Mouse (Mus musculus) adrenal gland, adult (tissue): Measurements from ENCODE around the gene Slc35f3.

Source experiments
- DNase-seq, 2 experiments: peaks; one replicate each; pipeline ENCODE4 v3.0.0; 2022 to 2023; ENCODE audit warnings: low spot score in 1 of 2; ENCODE audit not compliant: inconsistent age in 2 of 2

Gene Slc35f3

GRCm38 (mm10) chr8:126395917-126396316 is 97.6 kb downstream of the Slc35f3 start:
- no peak for DNase-seq

DNA sequence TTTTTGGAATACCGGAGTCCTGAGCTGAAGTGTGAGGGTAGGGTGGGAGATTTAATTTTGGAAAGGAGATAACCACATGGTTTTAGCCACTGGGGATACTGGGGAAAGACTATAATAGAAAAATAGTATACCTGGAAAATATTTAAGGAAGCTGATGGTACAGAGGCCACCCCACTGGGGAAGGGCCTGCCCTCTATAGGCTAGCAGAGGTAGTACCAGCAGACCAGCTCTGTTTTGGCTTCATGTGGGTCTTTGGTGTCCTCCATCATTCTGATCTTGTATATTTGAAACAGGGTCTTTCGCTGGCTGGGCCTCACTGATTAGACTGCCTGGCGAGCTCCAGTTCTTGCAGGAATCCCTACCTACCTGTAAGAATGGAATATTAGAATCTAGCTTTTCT is 100.0 kb downstream of the Slc35f3 start:
- peak in 1 of 2 experiments; percentile 44 for DNase-seq

DNA sequence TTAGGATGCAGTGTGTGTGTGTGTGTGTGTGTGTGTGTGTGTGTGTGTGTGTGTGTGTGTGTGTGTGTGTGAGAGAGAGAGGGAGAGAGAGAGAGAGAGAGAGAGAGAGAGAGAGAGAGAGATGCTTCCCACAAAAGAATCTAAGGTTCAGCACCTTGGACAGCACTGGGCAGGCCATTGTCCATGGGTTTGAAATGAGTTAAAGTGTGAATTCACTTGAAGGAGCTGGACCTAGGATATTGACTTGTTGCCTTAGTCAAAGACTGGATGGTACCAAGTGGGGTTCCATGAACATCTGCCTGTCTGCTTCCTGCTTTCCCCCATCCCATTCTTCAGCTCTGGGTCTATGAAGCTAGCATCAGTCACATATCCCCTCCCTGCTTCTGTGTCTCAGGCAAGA is 106.2 kb downstream of the Slc35f3 start:
- peak in 1 of 2 experiments; percentile 32 for DNase-seq

DNA sequence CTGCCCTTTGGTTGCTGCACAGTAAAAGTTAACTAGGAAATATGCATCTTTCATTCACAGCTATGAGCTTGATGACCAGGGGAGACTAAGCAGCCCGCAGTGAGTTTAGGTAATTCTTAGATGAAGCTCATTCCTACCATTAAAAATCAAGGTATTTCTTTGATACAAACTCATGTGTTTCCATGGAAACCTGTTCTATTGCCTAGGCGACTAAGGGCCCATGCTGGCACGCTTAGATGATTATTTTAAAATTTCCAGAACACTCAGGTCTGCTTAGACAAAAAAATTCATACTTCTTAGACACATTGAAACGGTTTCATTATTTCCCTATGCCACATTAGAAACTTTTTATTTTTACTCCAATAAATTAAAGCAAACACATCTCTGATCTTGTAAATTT is 106.7 kb downstream of the Slc35f3 start:
- no peak for DNase-seq

GRCm38 (mm10) chr8:126420834-126421233 is 122.5 kb downstream of the Slc35f3 start:
- DNase-seq = no peak

DNA sequence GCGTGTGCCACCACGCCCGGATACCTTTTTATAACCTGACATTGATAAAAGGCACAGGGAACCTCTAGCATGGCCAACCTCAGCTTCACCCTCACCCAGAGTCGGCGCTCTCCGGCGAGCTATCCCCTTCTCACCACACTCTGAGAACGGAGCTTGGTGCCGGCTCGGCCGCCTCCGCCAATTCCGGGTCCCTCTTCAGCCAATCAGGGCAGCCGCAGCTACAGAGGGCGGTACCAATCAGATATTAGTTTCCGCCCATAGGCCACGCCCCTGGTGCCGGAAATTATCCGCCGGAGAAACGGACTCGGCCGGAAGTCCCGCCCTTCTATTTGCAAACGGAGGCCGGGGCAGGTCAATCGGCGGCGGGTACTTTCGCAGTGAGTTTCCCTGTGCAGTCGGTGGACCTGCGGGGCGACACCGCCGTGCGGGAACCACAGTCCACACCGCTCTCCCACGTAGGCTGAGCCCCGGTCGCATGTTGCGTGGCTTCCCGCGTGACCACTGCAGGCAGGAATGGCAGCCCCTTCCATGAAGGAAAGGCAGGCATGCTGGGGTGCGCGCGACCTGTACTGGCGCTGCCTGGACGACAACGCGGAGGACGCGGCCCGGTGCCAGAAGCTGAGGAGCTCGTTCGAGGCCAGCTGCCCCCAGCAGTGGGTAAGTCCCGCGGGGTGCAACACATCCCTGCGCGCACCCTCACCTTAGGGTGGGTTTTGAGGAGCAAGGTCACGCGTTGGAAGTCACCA is 124.0 kb downstream of the Slc35f3 start, which contains the start of gene Coa6:
Gene Coa6, plus strand, starts transcription at position 342 of the 746 bp plus-strand sequence.
- peak; percentile 98 to 99 for DNase-seq

- DNase-seq = no peak
Measured at GRCm38 (mm10) chr8:126422920-126423300, 124.6 kb downstream of the Slc35f3 start.

DNA sequence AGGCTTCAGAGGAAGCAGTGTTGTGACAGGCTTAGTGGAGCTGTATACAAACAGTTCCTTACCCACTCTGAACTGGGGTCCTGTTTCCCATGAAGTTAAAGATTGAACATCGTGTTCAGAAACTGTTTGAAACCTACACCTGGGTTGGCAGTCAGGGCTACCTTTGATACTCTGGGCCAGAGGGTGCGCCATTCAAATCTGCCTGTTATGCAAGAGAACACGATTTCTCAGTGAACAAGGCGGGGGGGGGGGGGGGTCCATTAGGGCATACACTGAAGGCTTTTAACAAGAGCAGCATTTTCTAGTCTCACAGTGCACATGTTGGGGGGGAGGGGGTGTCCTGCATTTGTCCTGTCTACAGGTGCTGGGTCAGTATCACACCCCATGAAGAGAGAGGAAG is 125.8 kb downstream of the Slc35f3 start:
- no peak for DNase-seq

- DNase-seq = no peak
Measured at GRCm38 (mm10) chr8:126424946-126425345, 126.6 kb downstream of the Slc35f3 start.

- no peak for DNase-seq
Measured at GRCm38 (mm10) chr8:126429635-126430034, 131.3 kb downstream of the Slc35f3 start.

- DNase-seq = no peak
Measured at GRCm38 (mm10) chr8:126433827-126434226, 135.5 kb downstream of the Slc35f3 start.

- no peak for DNase-seq
Measured at GRCm38 (mm10) chr8:126438937-126439336, 140.6 kb downstream of the Slc35f3 start.
